Mouse (Mus musculus): Measurements from ENCODE around the gene Rnf19b. TPM values are rescaled to one million over a fixed set of nuclear protein-coding genes. Genes with fewer than 3 reads are reported as not detected.

The Rnf19b gene
- polyA plus RNA-seq, 1 experiment from 2014 or later = 7.1 TPM

GRCm38 (mm10) chr4:129111350-129111749 lies 53.3 kb downstream of the Rnf19b start:
- Histone ChIP-seq H3K27me3 (replicated peaks) (peaks cover 87% of the 10 kb centered on the region), H3K9me3 (replicated peaks) (no peaks in the 10 kb centered on the region), H3K4me3 (no peak overlapping the region), H3K27ac (no peak overlapping the region), H3K4me1 (peaks cover 22% of the 10 kb centered on the region), H3K36me3 (no peaks in the 10 kb centered on the region), H3K4me2 (no peak overlapping the region), H3K9ac (no peak overlapping the region)
- 38% methylated on average over 11 of the region's 11 CpGs for WGBS (ENCODE audit: insufficient replicate concordance)
- no peak for ATAC-seq

- no peak for ATAC-seq
- Histone ChIP-seq H3K9me3 (replicated peaks) (no peaks in the 10 kb centered on the region), H3K4me2 (no peak overlapping the region), H3K27ac (no peak overlapping the region), H3K36me3 (no peaks in the 10 kb centered on the region), H3K9ac (no peak overlapping the region), H3K27me3 (replicated peaks) (peaks cover 84% of the 10 kb centered on the region), H3K4me1 (peaks cover 22% of the 10 kb centered on the region), H3K4me3 (no peak overlapping the region)
- WGBS (ENCODE audit: insufficient replicate concordance) = 51% methylated on average over 13 of the region's 13 CpGs
These were observed 54.2 kb downstream of the Rnf19b start for GRCm38 (mm10) chr4:129112231-129112630.

GRCm38 (mm10) chr4:129113083-129113988 lies 55.3 kb downstream of the Rnf19b start:
- ATAC-seq = peak; percentile 70

GRCm38 (mm10) chr4:129116703-129117102 lies 58.6 kb downstream of the Rnf19b start:
- Histone ChIP-seq H3K36me3 (no peaks in the 10 kb centered on the region), H3K4me3 (no peak overlapping the region), H3K4me2 (no peak overlapping the region), H3K9me3 (replicated peaks) (no peaks in the 10 kb centered on the region), H3K9ac (no peak overlapping the region), H3K27me3 (replicated peaks) (peaks cover 94% of the 10 kb centered on the region), H3K4me1 (peaks cover 16% of the 10 kb centered on the region), H3K27ac (no peak overlapping the region)
- 84% methylated on average over 8 of the region's 8 CpGs for WGBS (ENCODE audit: insufficient replicate concordance)
- ATAC-seq = no peak

More at GRCm38 (mm10) chr4:129113083-129113988, 55.3 kb downstream of the Rnf19b start:
- Histone ChIP-seq H3K36me3 (no peaks in the 10 kb centered on the region), H3K27ac (no peak overlapping the region), H3K9me3 (replicated peaks) (no peaks in the 10 kb centered on the region), H3K27me3 (replicated peaks) (peaks cover 84% of the 10 kb centered on the region), H3K9ac (no peak overlapping the region), H3K4me2 (no peak overlapping the region), H3K4me1 (peaks cover 15% of the 10 kb centered on the region; the same call in 1 of the 2 replicates), H3K4me3 (no peak overlapping the region)
- WGBS (ENCODE audit: insufficient replicate concordance) = 27% methylated on average over 28 of the region's 28 CpGs

- no peaks in the 10 kb centered on the region for H3K9me3 ChIP-seq (replicated peaks)
- no peak for ATAC-seq
- H3K4me3 ChIP-seq = no peak overlapping the region
- H3K36me3 ChIP-seq = no peaks in the 10 kb centered on the region
- peaks cover 97% of the 10 kb centered on the region for H3K27me3 ChIP-seq (replicated peaks)
- H3K9ac ChIP-seq = no peak overlapping the region
- no peak overlapping the region for H3K4me2 ChIP-seq
- no peak overlapping the region for H3K27ac ChIP-seq
- 77% methylated on average over 14 of the region's 14 CpGs for WGBS (ENCODE audit: insufficient replicate concordance)
- peaks cover 12% of the 10 kb centered on the region for H3K4me1 ChIP-seq
These were observed 59.8 kb downstream of the Rnf19b start for GRCm38 (mm10) chr4:129117720-129118510.

- WGBS (ENCODE audit: insufficient replicate concordance) = 62% methylated on average over 10 of the region's 10 CpGs
- Histone ChIP-seq H3K27ac (no peak overlapping the region), H3K27me3 (replicated peaks) (peaks cover 97% of the 10 kb centered on the region), H3K9me3 (replicated peaks) (no peaks in the 10 kb centered on the region), H3K4me3 (no peak overlapping the region), H3K36me3 (no peaks in the 10 kb centered on the region), H3K4me2 (no peak overlapping the region), H3K9ac (no peak overlapping the region), H3K4me1 (peaks cover 12% of the 10 kb centered on the region)
- no peak for ATAC-seq
These were observed 61.6 kb downstream of the Rnf19b start for GRCm38 (mm10) chr4:129119708-129120107.

GRCm38 (mm10) chr4:129120520-129121445 lies 62.7 kb downstream of the Rnf19b start:
- Histone ChIP-seq H3K27me3 (replicated peaks) (peaks cover 97% of the 10 kb centered on the region), H3K36me3 (no peaks in the 10 kb centered on the region), H3K27ac (no peak overlapping the region), H3K4me3 (peak overlapping the region; percentile 48), H3K9ac (no peak overlapping the region), H3K9me3 (replicated peaks) (no peaks in the 10 kb centered on the region), H3K4me2 (peak overlapping the region; percentile 71), H3K4me1 (peaks cover 22% of the 10 kb centered on the region)
- WGBS (ENCODE audit: insufficient replicate concordance) = 2% methylated on average over 58 of the region's 59 CpGs
- ATAC-seq = 0 out of 2 replicates have a peak, but pooled peaks have one; percentile 22

GRCm38 (mm10) chr4:129121569-129122086 lies 63.6 kb downstream of the Rnf19b start, which contains the start of gene Hpca:
TSS of gene Hpca (minus strand) at chr4:129122036.
- Histone ChIP-seq H3K27me3 (replicated peaks) (peaks cover 100% of the 10 kb centered on the region), H3K36me3 (no peaks in the 10 kb centered on the region), H3K9me3 (replicated peaks) (no peaks in the 10 kb centered on the region), H3K4me2 (peak within 1 kb of the TSS; percentile 71), H3K27ac (no peak within 1 kb of the TSS), H3K9ac (no peak within 1 kb of the TSS), H3K4me1 (peaks cover 28% of the 10 kb centered on the region), H3K4me3 (peak within 1 kb of the TSS; percentile 48)
- no peak for ATAC-seq
- 4% methylated on average over 17 of the region's 17 CpGs for WGBS (ENCODE audit: insufficient replicate concordance)

GRCm38 (mm10) chr4:129122107-129122506 lies 64.0 kb downstream of the Rnf19b start:
- no peak for ATAC-seq
- Histone ChIP-seq H3K9ac (no peak overlapping the region), H3K27ac (no peak overlapping the region), H3K9me3 (replicated peaks) (no peaks in the 10 kb centered on the region), H3K4me3 (no peak overlapping the region), H3K27me3 (replicated peaks) (peaks cover 100% of the 10 kb centered on the region), H3K4me2 (no peak overlapping the region), H3K4me1 (peaks cover 28% of the 10 kb centered on the region), H3K36me3 (no peaks in the 10 kb centered on the region)
- 36% methylated on average over 9 of the region's 9 CpGs for WGBS (ENCODE audit: insufficient replicate concordance)

- ATAC-seq = no peak
- Histone ChIP-seq H3K27ac (no peak overlapping the region), H3K4me2 (no peak overlapping the region), H3K36me3 (no peaks in the 10 kb centered on the region), H3K9ac (no peak overlapping the region), H3K27me3 (replicated peaks) (peaks cover 98% of the 10 kb centered on the region), H3K4me1 (peaks cover 28% of the 10 kb centered on the region), H3K9me3 (replicated peaks) (no peaks in the 10 kb centered on the region), H3K4me3 (no peak overlapping the region)
- 14% methylated on average over 8 of the region's 8 CpGs for WGBS (ENCODE audit: insufficient replicate concordance)
These were observed 64.6 kb downstream of the Rnf19b start for GRCm38 (mm10) chr4:129122719-129123118.

GRCm38 (mm10) chr4:129124652-129125146 lies 66.6 kb downstream of the Rnf19b start:
- H3K9ac ChIP-seq = no peak overlapping the region
- H3K27me3 ChIP-seq (replicated peaks) = peaks cover 97% of the 10 kb centered on the region

More at GRCm38 (mm10) chr4:129124652-129125146, 66.6 kb downstream of the Rnf19b start:
- 12% methylated on average over 13 of the region's 13 CpGs for WGBS (ENCODE audit: insufficient replicate concordance)
- Histone ChIP-seq H3K4me3 (no peak overlapping the region), H3K4me1 (peaks cover 33% of the 10 kb centered on the region), H3K9me3 (replicated peaks) (no peaks in the 10 kb centered on the region), H3K27ac (no peak overlapping the region), H3K4me2 (peak overlapping the region; percentile 52; the same call in 1 of the 2 replicates), H3K36me3 (no peaks in the 10 kb centered on the region)
- ATAC-seq = no peak
